Mouse (Mus musculus): ENCODE results near the gene 5730522E02Rik. TPM values are rescaled to one million over a fixed set of nuclear protein-coding genes. Genes with fewer than 3 reads are reported as not detected.
A peak's percentile ranks its signal among the peaks of the same experiment; 100 is the strongest.

Gene 5730522E02Rik
- polyA plus RNA-seq, 1 experiment from 2014 or later = 10.6 TPM

GRCm38 (mm10) chr11:26120781-26121557 lies 89.6 kb downstream of the 5730522E02Rik start:
- Histone ChIP-seq H3K27ac (no peak overlapping the region), H3K4me1 (peaks cover 4% of the 10 kb centered on the region; the same call in 1 of the 2 replicates), H3K4me2 (replicated peaks) (no peak overlapping the region), H3K36me3 (no peaks in the 10 kb centered on the region), H3K27me3 (no peaks in the 10 kb centered on the region), H3K4me3 (no peak overlapping the region), H3K9ac (no peak overlapping the region), H3K9me3 (no peaks in the 10 kb centered on the region)
- no peak for ATAC-seq (ENCODE audit: insufficient number of reproducible peaks, insufficient read depth, low FRiP score, low TSS enrichment)
- WGBS = 54% methylated on average over 8 of the region's 8 CpGs

GRCm38 (mm10) chr11:26117651-26118050 lies 92.9 kb downstream of the 5730522E02Rik start:
- 67% methylated on average over 4 of the region's 4 CpGs for WGBS
- Histone ChIP-seq H3K4me1 (peaks cover 4% of the 10 kb centered on the region; the same call in 1 of the 2 replicates), H3K9me3 (no peaks in the 10 kb centered on the region), H3K4me2 (replicated peaks) (no peak overlapping the region), H3K27me3 (no peaks in the 10 kb centered on the region), H3K36me3 (no peaks in the 10 kb centered on the region), H3K27ac (no peak overlapping the region), H3K9ac (no peak overlapping the region), H3K4me3 (no peak overlapping the region)
- ATAC-seq (ENCODE audit: insufficient number of reproducible peaks, insufficient read depth, low FRiP score, low TSS enrichment) = no peak

GRCm38 (mm10) chr11:26112206-26112605 lies 98.4 kb downstream of the 5730522E02Rik start:
- no peak overlapping the region for H3K9ac ChIP-seq
- H3K9me3 ChIP-seq = no peaks in the 10 kb centered on the region
- no peaks in the 10 kb centered on the region for H3K4me1 ChIP-seq
- no peak overlapping the region for H3K27ac ChIP-seq
- 67% methylated on average over 3 of the region's 3 CpGs for WGBS
- H3K4me3 ChIP-seq = no peak overlapping the region
- H3K4me2 ChIP-seq (replicated peaks) = no peak overlapping the region
- no peaks in the 10 kb centered on the region for H3K27me3 ChIP-seq
- H3K36me3 ChIP-seq = no peaks in the 10 kb centered on the region
- no peak for ATAC-seq (ENCODE audit: insufficient number of reproducible peaks, insufficient read depth, low FRiP score, low TSS enrichment)

- Histone ChIP-seq H3K27me3 (no peaks in the 10 kb centered on the region), H3K36me3 (no peaks in the 10 kb centered on the region), H3K27ac (no peak overlapping the region), H3K4me3 (no peak overlapping the region), H3K4me1 (no peaks in the 10 kb centered on the region), H3K4me2 (replicated peaks) (no peak overlapping the region), H3K9ac (no peak overlapping the region), H3K9me3 (no peaks in the 10 kb centered on the region)
- no peak for ATAC-seq (ENCODE audit: insufficient number of reproducible peaks, insufficient read depth, low FRiP score, low TSS enrichment)
- 49% methylated on average over 1 of the region's 1 CpGs for WGBS
Measured at GRCm38 (mm10) chr11:26108647-26109046, 101.9 kb downstream of the 5730522E02Rik start.

- no peaks in the 10 kb centered on the region for H3K4me1 ChIP-seq
- no peaks in the 10 kb centered on the region for H3K9me3 ChIP-seq
- no peak overlapping the region for H3K4me2 ChIP-seq (replicated peaks)
- no peak for ATAC-seq (ENCODE audit: insufficient number of reproducible peaks, insufficient read depth, low FRiP score, low TSS enrichment)
- WGBS = 65% methylated on average over 2 of the region's 2 CpGs
- H3K27ac ChIP-seq = no peak overlapping the region
- no peak overlapping the region for H3K9ac ChIP-seq
- H3K27me3 ChIP-seq = no peaks in the 10 kb centered on the region
- H3K4me3 ChIP-seq = no peak overlapping the region
- no peaks in the 10 kb centered on the region for H3K36me3 ChIP-seq
Measured at GRCm38 (mm10) chr11:26104680-26105079, 105.9 kb downstream of the 5730522E02Rik start.

- Histone ChIP-seq H3K4me1 (no peaks in the 10 kb centered on the region), H3K27me3 (no peaks in the 10 kb centered on the region), H3K9ac (no peak overlapping the region), H3K9me3 (no peaks in the 10 kb centered on the region), H3K4me2 (replicated peaks) (peak overlapping the region; percentile 21; the same call in 1 of the 2 replicates), H3K27ac (no peak overlapping the region), H3K4me3 (no peak overlapping the region), H3K36me3 (no peaks in the 10 kb centered on the region)
- no peak for ATAC-seq (ENCODE audit: insufficient number of reproducible peaks, insufficient read depth, low FRiP score, low TSS enrichment)
- WGBS = 8% methylated on average over 8 of the region's 8 CpGs
Measured at GRCm38 (mm10) chr11:26103698-26104097, 106.9 kb downstream of the 5730522E02Rik start.

GRCm38 (mm10) chr11:26102878-26103277 lies 107.7 kb downstream of the 5730522E02Rik start:
- WGBS = 35% methylated on average over 4 of the region's 4 CpGs
- no peaks in the 10 kb centered on the region for H3K27me3 ChIP-seq
- no peak overlapping the region for H3K27ac ChIP-seq
- H3K9ac ChIP-seq = no peak overlapping the region
- no peaks in the 10 kb centered on the region for H3K36me3 ChIP-seq
- no peak overlapping the region for H3K4me3 ChIP-seq
- no peaks in the 10 kb centered on the region for H3K9me3 ChIP-seq
- no peak for ATAC-seq (ENCODE audit: insufficient number of reproducible peaks, insufficient read depth, low FRiP score, low TSS enrichment)
- H3K4me1 ChIP-seq = no peaks in the 10 kb centered on the region
- no peak overlapping the region for H3K4me2 ChIP-seq (replicated peaks)

- Histone ChIP-seq H3K4me2 (replicated peaks) (no peak overlapping the region), H3K27ac (no peak overlapping the region), H3K4me1 (no peaks in the 10 kb centered on the region), H3K36me3 (no peaks in the 10 kb centered on the region), H3K4me3 (no peak overlapping the region), H3K9me3 (no peaks in the 10 kb centered on the region), H3K27me3 (no peaks in the 10 kb centered on the region), H3K9ac (no peak overlapping the region)
- ATAC-seq (ENCODE audit: insufficient number of reproducible peaks, insufficient read depth, low FRiP score, low TSS enrichment) = no peak
- 85% methylated on average over 5 of the region's 5 CpGs for WGBS
Measured at GRCm38 (mm10) chr11:26100077-26100476, 110.5 kb downstream of the 5730522E02Rik start.

- no peak overlapping the region for H3K4me2 ChIP-seq (replicated peaks)
- no peak overlapping the region for H3K4me3 ChIP-seq
- H3K9me3 ChIP-seq = no peaks in the 10 kb centered on the region
- no peaks in the 10 kb centered on the region for H3K36me3 ChIP-seq
- ATAC-seq (ENCODE audit: insufficient number of reproducible peaks, insufficient read depth, low FRiP score, low TSS enrichment) = no peak
- WGBS = 67% methylated on average over 2 of the region's 2 CpGs
- no peak overlapping the region for H3K27ac ChIP-seq
- no peak overlapping the region for H3K9ac ChIP-seq
- H3K4me1 ChIP-seq = no peaks in the 10 kb centered on the region
- H3K27me3 ChIP-seq = no peaks in the 10 kb centered on the region
Measured at GRCm38 (mm10) chr11:26098933-26099332, 111.6 kb downstream of the 5730522E02Rik start.

GRCm38 (mm10) chr11:26096095-26096494 lies 114.5 kb downstream of the 5730522E02Rik start:
- H3K4me1 ChIP-seq = no peaks in the 10 kb centered on the region
- no peak overlapping the region for H3K4me3 ChIP-seq
- H3K36me3 ChIP-seq = no peaks in the 10 kb centered on the region
- H3K27ac ChIP-seq = no peak overlapping the region
- no peak overlapping the region for H3K9ac ChIP-seq
- H3K4me2 ChIP-seq (replicated peaks) = no peak overlapping the region
- WGBS = 78% methylated on average over 1 of the region's 1 CpGs
- ATAC-seq (ENCODE audit: insufficient number of reproducible peaks, insufficient read depth, low FRiP score, low TSS enrichment) = no peak
- H3K27me3 ChIP-seq = no peaks in the 10 kb centered on the region
- no peaks in the 10 kb centered on the region for H3K9me3 ChIP-seq

- no peak for ATAC-seq (ENCODE audit: insufficient number of reproducible peaks, insufficient read depth, low FRiP score, low TSS enrichment)
- H3K9ac ChIP-seq = no peak overlapping the region
- no peaks in the 10 kb centered on the region for H3K4me1 ChIP-seq
- WGBS = 53% methylated on average over 5 of the region's 5 CpGs
- no peaks in the 10 kb centered on the region for H3K9me3 ChIP-seq
- H3K27me3 ChIP-seq = no peaks in the 10 kb centered on the region
- no peak overlapping the region for H3K4me2 ChIP-seq (replicated peaks)
- no peaks in the 10 kb centered on the region for H3K36me3 ChIP-seq
- H3K27ac ChIP-seq = no peak overlapping the region
- no peak overlapping the region for H3K4me3 ChIP-seq
Measured at GRCm38 (mm10) chr11:26088993-26089392, 121.6 kb downstream of the 5730522E02Rik start.

GRCm38 (mm10) chr11:26086679-26087078 lies 123.9 kb downstream of the 5730522E02Rik start:
- no peak overlapping the region for H3K4me3 ChIP-seq

More at GRCm38 (mm10) chr11:26086679-26087078, 123.9 kb downstream of the 5730522E02Rik start:
- no peak for ATAC-seq (ENCODE audit: insufficient number of reproducible peaks, insufficient read depth, low FRiP score, low TSS enrichment)
- Histone ChIP-seq H3K4me2 (replicated peaks) (no peak overlapping the region), H3K4me1 (no peaks in the 10 kb centered on the region), H3K27me3 (no peaks in the 10 kb centered on the region), H3K36me3 (no peaks in the 10 kb centered on the region), H3K27ac (no peak overlapping the region), H3K9ac (no peak overlapping the region), H3K9me3 (no peaks in the 10 kb centered on the region)
- 82% methylated on average over 7 of the region's 7 CpGs for WGBS

All from embryonic facial prominence, embryonic 12.5 days (tissue).